Mouse (Mus musculus): Measurements from ENCODE around the gene Tfap4. TPM values are rescaled to one million over a fixed set of nuclear protein-coding genes. Genes with fewer than 3 reads are reported as not detected.

Tfap4 gene
- 9.7 to 12.9 TPM (median 11.3 TPM) in 4 replicates for total RNA-seq (2023; ENCODE audit: inconsistent age)

DNA sequence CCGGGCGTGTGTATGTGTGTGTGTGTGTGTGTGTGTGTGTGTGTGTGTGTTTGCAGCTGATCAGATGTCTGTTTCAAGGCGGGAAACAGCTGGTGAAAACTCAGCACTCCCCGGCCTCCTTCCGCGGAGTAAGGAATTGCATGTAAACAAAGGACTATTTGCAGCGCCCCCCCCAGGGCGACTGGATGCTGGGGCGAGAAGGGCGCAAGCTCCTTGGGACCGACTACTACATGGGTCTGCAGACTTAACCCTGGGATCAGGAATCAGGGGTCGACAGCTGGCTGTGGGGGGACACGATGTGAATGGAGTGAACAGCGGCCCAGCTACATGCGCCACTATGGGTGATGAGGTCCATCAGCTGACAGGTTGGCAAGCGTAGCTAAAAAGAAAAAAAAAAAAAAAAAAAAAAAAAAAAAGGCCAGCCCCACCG is at the start of gene Tfap4:
Tfap4 (minus strand) TSS at position 140 of the 430 bp plus-strand sequence.

DNA sequence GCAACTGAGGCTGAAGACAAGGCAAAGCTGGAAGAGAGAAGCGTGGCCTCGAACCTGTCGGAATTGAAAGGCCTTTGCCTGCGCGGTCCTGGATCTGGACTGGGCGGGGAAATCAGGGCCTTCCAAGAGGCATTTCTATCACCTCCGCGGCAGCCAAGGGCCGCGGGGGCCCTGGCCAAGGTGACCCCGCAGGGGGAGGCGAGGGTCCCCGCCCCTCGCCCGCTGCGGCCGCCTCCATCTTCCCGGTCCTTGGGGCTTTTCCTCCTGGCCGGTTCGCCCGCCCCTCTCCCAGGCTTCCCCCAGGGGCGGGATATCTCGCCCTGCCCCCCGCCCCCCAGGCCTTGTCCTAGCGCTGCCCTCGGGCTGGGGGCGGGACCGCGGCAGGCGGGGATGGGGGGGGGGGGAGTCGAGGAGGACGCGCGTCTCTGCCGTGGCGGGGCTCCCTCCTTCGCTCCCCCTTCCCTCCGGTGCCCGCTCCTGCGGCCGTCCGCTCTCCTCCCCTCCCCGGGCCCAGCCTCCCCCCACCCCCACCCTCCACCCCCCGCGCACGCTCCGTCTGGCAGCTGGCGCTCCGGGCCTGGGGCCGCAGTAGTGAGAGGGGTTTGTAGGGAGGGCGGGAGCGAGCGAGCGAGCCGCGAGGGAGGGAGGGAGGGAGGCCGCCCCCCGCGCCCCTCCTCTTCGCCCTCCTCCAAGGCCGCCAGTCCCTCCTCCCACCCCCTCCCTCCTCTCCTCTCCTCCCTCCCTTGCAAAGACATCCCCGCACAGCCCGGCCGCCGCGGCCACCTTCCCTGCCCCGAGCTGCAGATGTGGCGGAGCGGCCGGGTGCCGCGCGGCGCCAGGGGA is 34.5 kb upstream of the Tfap4 start, which contains the start of gene Glis2:
Glis2 (plus strand) TSS at position 743 of the 843 bp plus-strand sequence.

DNA sequence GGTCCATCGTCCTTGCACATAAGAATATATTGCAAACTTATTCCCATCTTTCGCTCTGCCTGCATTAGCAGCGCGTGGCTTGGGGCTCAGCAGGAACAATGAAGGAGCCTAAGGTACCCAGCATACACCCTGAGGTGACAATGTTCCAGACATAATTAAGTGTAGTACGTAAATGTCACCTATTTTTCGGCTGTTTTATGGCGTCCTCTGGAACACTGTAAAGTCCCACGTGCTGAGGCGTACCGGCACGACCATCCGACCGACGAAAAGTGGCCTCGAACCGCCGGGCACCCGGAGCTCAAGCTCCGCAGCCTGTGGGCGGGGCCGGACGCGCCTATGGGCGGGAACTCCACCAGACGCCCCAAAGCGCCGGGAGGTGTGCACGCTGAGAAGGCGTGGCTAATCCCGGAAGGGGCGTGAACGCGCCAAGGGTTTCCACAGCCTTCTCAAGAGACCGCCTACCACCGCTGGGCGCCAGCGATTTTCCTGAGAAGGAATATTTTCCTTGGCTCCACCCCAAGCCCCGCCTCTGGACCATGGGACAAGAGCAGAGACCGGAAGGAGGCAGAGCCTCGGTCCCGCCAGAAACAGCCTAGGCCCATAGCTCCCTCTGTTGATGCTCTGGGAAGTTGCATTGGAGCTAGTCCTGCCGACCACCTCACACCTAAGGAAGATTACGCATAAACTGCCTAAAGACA is 18.0 kb downstream of the Tfap4 start, which contains the start of gene Srl:
Srl (minus strand) TSS at position 316 of the 698 bp plus-strand sequence.

Other genes starting within 250 kb of the Tfap4 start
- 3.7 to 4.8 TPM (median 4.2 TPM) in 4 replicates for gene Adcy9, start 139.4 kb downstream of the Tfap4 start, total RNA-seq (2023; ENCODE audit: inconsistent age)
- 1.3 to 2.4 TPM (median 1.7 TPM) in 4 replicates for gene Srl, start 18.0 kb downstream of the Tfap4 start, total RNA-seq (2023; ENCODE audit: inconsistent age)
- 0.13 to 0.61 TPM (median 0.45 TPM) in 3 of 4 replicates, not detected in the other for gene Glis2, start 34.9 kb upstream of the Tfap4 start, total RNA-seq (2023; ENCODE audit: inconsistent age)
- 35.3 to 46.5 TPM (median 42.0 TPM) in 4 replicates for gene Pam16, start 65.1 kb upstream of the Tfap4 start, total RNA-seq (2023; ENCODE audit: inconsistent age)
- 0.63 to 2.5 TPM (median 0.81 TPM) in 3 of 4 replicates, not detected in the other for gene Vasn, start 80.1 kb upstream of the Tfap4 start, total RNA-seq (2023; ENCODE audit: inconsistent age)
- 30.1 to 34.1 TPM (median 31.9 TPM) in 4 replicates for gene Dnaja3, start 80.1 kb upstream of the Tfap4 start, total RNA-seq (2023; ENCODE audit: inconsistent age)
- gene Coro7, start 119.9 kb upstream of the Tfap4 start, total RNA-seq (2023; ENCODE audit: inconsistent age) = 202 to 234 TPM (median 210 TPM) in 4 replicates
- gene Nmral1, start 159.5 kb upstream of the Tfap4 start, total RNA-seq (2023; ENCODE audit: inconsistent age) = 10.6 to 12.9 TPM (median 11.6 TPM) in 4 replicates
- 47.7 to 55.4 TPM (median 53.2 TPM) in 4 replicates for gene Hmox2, start 166.5 kb upstream of the Tfap4 start, total RNA-seq (2023; ENCODE audit: inconsistent age)
- 54.2 to 63.9 TPM (median 60.2 TPM) in 4 replicates for gene Cdip1, start 230.4 kb upstream of the Tfap4 start, total RNA-seq (2023; ENCODE audit: inconsistent age)